Mouse (Mus musculus) lung, adult 2 months (tissue): ENCODE data around the gene Ldlrap1. TPM values are rescaled to one million over a fixed set of nuclear protein-coding genes. Genes with fewer than 3 reads are reported as not detected.

Experiments used
- DNase-seq: peaks from one replicate; pipeline ENCODE4 v3.0.0; 2022
- H3K4me1 ChIP-seq: fragments of 200-500 bp; 2 replicates; pipeline ENCODE4 v1.6.1; 2011; ENCODE audit warnings: low read length; ENCODE audit not compliant: control insufficient read depth, insufficient read depth
- H3K4me3 ChIP-seq: fragments of 200-500 bp; replicated peaks from 2 replicates; pipeline ENCODE3; 2011; ENCODE audit warnings: low read depth, mild to moderate bottlenecking, control low read depth, low read length; ENCODE audit errors: extremely low read depth
- CTCF ChIP-seq: fragments of 200-500 bp; IDR thresholded peaks from 2 replicates; pipeline ENCODE4 v1.5.1; 2011; ENCODE audit warnings: mild to moderate bottlenecking, low read length, control low read depth; ENCODE audit not compliant: insufficient read depth
- POLR2A ChIP-seq: fragments of 200-500 bp; IDR thresholded peaks from 2 replicates; pipeline ENCODE4 v1.6.1; 2011; ENCODE audit warnings: low read depth, mild to moderate bottlenecking, control low read depth, low read length, borderline replicate concordance; ENCODE audit errors: extremely low read depth
- WGBS: fragments of 180-500 bp; shearing (Covaris S2); methylation state at CpG from one replicate; pipeline ENCODE4 v1.1.7; 2018; 5-methylcytosine and 5-hydroxymethylcytosine counted together
- polyA plus RNA-seq: library from polyadenylated mRNA; depleted of rRNA; stranded (reverse); fragments of >200 nt; gene quantifications from 2 replicates; pipeline ENCODE4 v1.2.3, GENCODE M21; 2012

The Ldlrap1 gene
- polyA plus RNA-seq, 1 experiment: 30.6 TPM

DNA sequence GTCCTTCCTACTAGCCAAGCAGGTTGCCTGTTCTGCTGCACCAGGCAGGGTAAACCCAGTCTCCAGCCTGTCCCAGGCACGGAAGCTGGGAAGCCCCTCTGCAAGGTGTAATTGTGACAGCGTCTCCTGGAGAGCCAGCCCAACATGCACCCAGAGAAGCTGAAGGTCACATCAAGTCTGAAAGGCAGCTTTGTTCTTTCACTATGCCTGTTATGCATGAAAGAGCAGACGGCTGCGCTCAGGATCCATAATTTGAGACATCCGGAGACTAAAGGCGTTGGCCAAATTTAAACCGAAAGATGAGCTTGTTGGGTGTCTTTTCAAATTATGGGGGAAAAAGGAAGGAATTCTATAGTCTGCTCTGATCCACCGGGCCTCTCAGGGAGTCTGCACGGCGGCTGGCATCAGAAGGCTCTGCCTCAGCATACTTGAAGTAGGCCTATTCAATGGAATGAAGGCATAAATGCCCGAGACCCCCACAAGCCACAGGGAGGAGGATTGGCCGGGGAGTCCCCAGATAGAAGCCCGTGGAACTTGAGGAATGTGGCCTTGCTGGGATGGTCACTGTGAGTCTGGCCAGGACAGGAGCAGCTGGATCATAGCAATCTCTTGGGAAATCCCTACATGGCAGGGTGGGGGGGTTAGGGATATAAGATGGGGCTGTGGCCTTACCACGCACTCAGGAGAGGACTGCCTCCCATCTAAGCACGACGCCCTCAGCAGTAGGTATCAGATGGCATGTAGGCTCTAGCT lies 23.8 kb downstream of the Ldlrap1 start:
- Histone ChIP-seq H3K4me3 (no peak overlapping the region), H3K4me1 (no peaks in the 10 kb centered on the region)
- WGBS: 72% methylated on average over 16 of the region's 16 CpGs
- TF ChIP-seq POLR2A: no peak
- no peak for TF ChIP-seq CTCF
- DNase-seq: no peak

- TF ChIP-seq POLR2A: no peak
- no peak for TF ChIP-seq CTCF
- H3K4me1 ChIP-seq: no peaks in the 10 kb centered on the region
- WGBS: 71% methylated on average over 8 of the region's 8 CpGs
- no peak overlapping the region for H3K4me3 ChIP-seq
- DNase-seq: no peak
These were observed 25.9 kb downstream of the Ldlrap1 start for GRCm38 (mm10) chr4:134741949-134742348.

DNA sequence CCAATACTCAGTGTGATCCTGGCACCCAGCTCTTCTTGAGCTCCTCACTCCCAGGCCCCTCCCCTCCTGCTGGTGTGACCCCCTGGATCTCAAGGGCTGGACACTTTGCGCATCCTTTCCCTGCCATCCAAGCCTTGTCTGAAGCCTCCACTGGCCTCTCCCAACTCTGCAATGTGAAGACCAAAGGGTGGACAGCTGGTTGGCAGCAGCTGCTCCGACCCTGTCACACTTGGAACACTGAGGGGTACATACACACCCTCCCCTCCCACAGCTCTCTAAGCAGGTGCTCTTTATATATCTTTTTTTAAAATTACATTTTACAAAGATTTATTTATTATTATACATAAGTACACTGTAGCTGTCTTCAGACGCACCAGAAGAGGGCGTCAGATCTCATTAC lies 27.6 kb downstream of the Ldlrap1 start:
- DNase-seq: no peak
- H3K4me1 ChIP-seq: no peaks in the 10 kb centered on the region; the same call in 1 of the 2 replicates
- TF ChIP-seq CTCF (no peak), POLR2A (no peak)
- 94% methylated on average over 4 of the region's 4 CpGs for WGBS
- no peak overlapping the region for H3K4me3 ChIP-seq

- Histone ChIP-seq H3K4me3 (no peak overlapping the region), H3K4me1 (peaks cover 4% of the 10 kb centered on the region)
- 77% methylated on average over 3 of the region's 3 CpGs for WGBS
- TF ChIP-seq POLR2A: no peak
- no peak for TF ChIP-seq CTCF
- no peak for DNase-seq
These were observed 28.3 kb downstream of the Ldlrap1 start for GRCm38 (mm10) chr4:134739530-134739929.

DNA sequence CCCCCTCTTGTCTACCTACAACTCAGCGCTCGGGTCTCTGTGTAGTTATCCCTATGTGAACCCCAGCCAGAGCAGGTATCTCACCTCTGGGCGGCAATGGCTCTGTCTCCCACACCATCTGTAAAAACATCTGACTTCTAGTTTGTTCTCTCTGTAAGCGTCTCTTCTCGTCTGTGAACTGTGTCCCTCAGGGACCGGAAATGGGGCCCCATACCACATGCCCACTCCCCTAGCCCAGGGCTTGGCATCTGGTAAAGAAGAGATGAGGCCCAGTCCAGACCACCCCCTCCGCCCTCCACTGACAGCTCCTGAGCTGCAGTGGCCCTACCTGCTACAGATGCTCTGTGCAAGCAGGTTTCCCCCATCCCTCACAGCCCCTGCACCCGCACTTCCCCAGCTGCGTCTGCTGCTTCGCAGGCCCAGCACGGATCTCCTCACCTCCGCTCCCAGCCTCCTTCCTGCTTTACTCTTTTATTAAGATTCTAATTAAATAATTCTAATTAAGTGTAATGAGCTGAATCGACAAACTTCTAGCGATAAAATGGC lies 30.4 kb downstream of the Ldlrap1 start:
- H3K4me3 ChIP-seq: no peak overlapping the region
- TF ChIP-seq POLR2A: no peak
- TF ChIP-seq CTCF: no peak
- H3K4me1 ChIP-seq: peaks cover 6% of the 10 kb centered on the region
- WGBS: 75% methylated on average over 14 of the region's 14 CpGs
- no peak for DNase-seq

- no peak for TF ChIP-seq CTCF
- no peak for TF ChIP-seq POLR2A
- H3K4me1 ChIP-seq: peaks cover 6% of the 10 kb centered on the region
- H3K4me3 ChIP-seq: no peak overlapping the region
- WGBS: 54% methylated on average over 7 of the region's 7 CpGs
- no peak for DNase-seq
These were observed 31.7 kb downstream of the Ldlrap1 start for GRCm38 (mm10) chr4:134736147-134736546.

DNA sequence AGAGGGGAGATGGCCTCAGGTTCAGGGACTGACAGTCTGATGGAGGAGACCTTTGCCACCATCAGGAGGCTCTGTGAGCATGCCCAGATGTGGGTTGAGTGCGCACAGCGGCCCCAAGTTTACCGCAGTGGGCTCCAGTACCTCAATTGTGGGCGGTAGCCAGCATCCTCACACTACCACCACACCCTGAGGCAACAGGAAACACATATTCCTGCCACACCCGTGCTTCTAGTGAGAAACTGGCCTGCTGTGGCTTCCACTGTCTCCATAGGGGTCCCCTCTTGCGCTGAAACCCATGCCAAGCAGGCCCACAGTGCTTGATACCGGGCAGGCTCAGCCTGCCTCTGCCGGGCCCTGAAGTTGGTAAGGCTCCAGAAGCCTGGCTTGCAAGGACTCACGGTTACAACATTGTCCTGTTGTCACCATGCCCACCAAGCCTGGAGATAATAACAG lies 33.2 kb downstream of the Ldlrap1 start:
- DNase-seq: peak; percentile 50
- TF ChIP-seq CTCF (no peak), POLR2A (no peak)
- Histone ChIP-seq H3K4me3 (no peak overlapping the region), H3K4me1 (peaks cover 6% of the 10 kb centered on the region)
- WGBS: 19% methylated on average over 9 of the region's 9 CpGs

DNA sequence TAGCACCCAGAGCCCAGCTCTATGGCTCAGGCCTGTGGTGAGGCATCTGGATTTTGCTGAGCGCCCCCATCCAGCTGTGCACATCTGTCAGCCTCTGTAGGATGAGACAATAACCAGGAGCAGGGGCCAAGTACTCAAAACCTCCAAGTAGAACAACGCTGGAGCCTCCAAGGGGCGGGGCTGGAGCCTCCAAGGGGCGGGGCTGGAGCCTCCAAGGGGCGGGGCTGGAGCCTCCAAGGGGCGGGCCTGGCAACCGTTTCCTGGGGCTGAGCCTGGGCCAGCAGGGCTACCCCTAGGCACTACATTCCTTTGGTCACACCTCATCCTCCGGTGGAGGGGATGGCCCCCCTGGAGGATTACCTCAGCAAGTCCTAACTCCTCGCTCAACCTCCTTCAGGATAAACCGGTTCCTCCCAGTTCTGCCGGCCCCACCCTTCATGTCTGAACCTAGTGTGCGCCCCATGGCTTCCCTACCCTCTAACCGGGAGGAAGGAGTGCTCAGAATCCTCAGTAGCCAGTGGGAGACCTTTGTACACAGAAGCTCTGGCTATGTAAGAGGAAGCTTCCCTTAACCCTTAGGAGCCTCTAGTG lies 33.7 kb downstream of the Ldlrap1 start:
- peak; percentile 60 for DNase-seq
- TF ChIP-seq POLR2A (no peak), CTCF (no peak)
- WGBS: 4% methylated on average over 13 of the region's 13 CpGs
- Histone ChIP-seq H3K4me1 (peaks cover 6% of the 10 kb centered on the region), H3K4me3 (no peak overlapping the region)

GRCm38 (mm10) chr4:134733371-134733770 lies 34.5 kb downstream of the Ldlrap1 start:
- no peak for DNase-seq
- TF ChIP-seq CTCF (no peak), POLR2A (no peak)
- peaks cover 6% of the 10 kb centered on the region for H3K4me1 ChIP-seq
- WGBS: 72% methylated on average over 9 of the region's 9 CpGs
- H3K4me3 ChIP-seq: no peak overlapping the region

DNA sequence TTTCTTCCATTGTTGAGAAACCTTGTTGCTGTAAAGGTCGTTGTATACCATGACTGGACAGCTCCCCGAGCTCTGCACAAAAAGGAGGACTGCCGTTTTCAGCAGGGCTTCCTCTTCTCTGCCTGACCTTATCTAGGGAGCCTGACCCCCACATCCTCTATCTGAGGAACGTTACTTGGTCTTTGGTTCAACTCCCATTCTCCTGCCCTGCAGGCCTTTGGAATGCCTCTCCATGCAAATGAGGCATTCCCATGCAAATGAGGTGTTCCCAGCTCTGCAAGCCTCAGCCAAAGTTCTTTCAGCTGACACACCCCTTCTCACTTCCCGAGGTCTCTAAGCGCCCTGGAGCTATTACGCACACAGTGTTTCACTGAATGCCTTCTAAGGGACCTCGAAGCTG lies 37.7 kb downstream of the Ldlrap1 start:
- no peak for TF ChIP-seq CTCF
- TF ChIP-seq POLR2A: no peak
- H3K4me1 ChIP-seq: peaks cover 8% of the 10 kb centered on the region
- no peak for DNase-seq
- H3K4me3 ChIP-seq: no peak overlapping the region
- WGBS: 14% methylated on average over 8 of the region's 8 CpGs
